Mouse (Mus musculus) forebrain, postnatal 0 days (tissue): ENCODE results near the gene Atrnl1. TPM values are rescaled to one million over a fixed set of nuclear protein-coding genes. Genes with fewer than 3 reads are reported as not detected.

Experiments
- ATAC-seq: fragments of 200-750 bp; cut with Nextera tagmentation; 2 replicates; pipeline ENCODE4 v1.8.0; 2017; ENCODE audit warnings: mild to moderate bottlenecking, moderate library complexity
- DNase-seq: peaks from one replicate; pipeline ENCODE4 v3.0.0-alpha.2; 2015
- H3K27ac ChIP-seq: fragments of 300-500 bp; sonication (generic); 2 replicates; pipeline ENCODE4 v1.5.1; 2014; ENCODE audit warnings: low read depth, mild to moderate bottlenecking, antibody characterized with exemption, low read length, moderate library complexity, mixed read lengths
- H3K27me3 ChIP-seq: fragments of 300-500 bp; sonication (generic); 2 replicates; pipeline ENCODE4 v1.6.1; 2014; ENCODE audit warnings: mild to moderate bottlenecking, low read length, mixed read lengths; ENCODE audit not compliant: insufficient read depth
- H3K36me3 ChIP-seq: fragments of 300-500 bp; sonication (generic); 2 replicates; pipeline ENCODE4 v1.6.1; 2014; ENCODE audit warnings: mild to moderate bottlenecking, moderate library complexity; ENCODE audit not compliant: insufficient read depth
- H3K4me1 ChIP-seq: fragments of 300-500 bp; sonication (generic); 2 replicates; pipeline ENCODE4 v1.6.1; 2014; ENCODE audit warnings: antibody characterized with exemption; ENCODE audit not compliant: insufficient read depth
- H3K4me2 ChIP-seq: fragments of 300-500 bp; sonication (generic); 2 replicates; pipeline ENCODE4 v1.6.1; 2014; ENCODE audit warnings: low read depth, mild to moderate bottlenecking, moderate library complexity
- H3K4me3 ChIP-seq: fragments of 300-500 bp; sonication (generic); 2 replicates; pipeline ENCODE4 v1.5.1; 2014; ENCODE audit warnings: low read depth, low read length, mixed read lengths
- H3K9ac ChIP-seq: fragments of 300-500 bp; sonication (generic); 2 replicates; pipeline ENCODE4 v1.6.1; 2014; ENCODE audit warnings: mild to moderate bottlenecking
- H3K9me3 ChIP-seq: fragments of 300-500 bp; sonication (generic); 2 replicates; pipeline ENCODE4 v1.6.1; 2016; ENCODE audit warnings: low read length
- CTCF ChIP-seq: sonication (generic); IDR thresholded peaks from 2 replicates; pipeline ENCODE4 v1.5.1; 2016; ENCODE audit warnings: antibody characterized with exemption, control low read depth, low read depth
- WGBS: fragments of 180-500 bp; shearing (Covaris S2); extraction: QIAGEN DNeasy Blood & Tissue Kit; methylation state at CpG from one replicate; pipeline ENCODE4 v1.1.7; 2014; 5-methylcytosine and 5-hydroxymethylcytosine counted together
- polyA plus RNA-seq: library from polyadenylated mRNA; unstranded; fragments of >200 nt; fragmentation: Nextera tagmentation; extraction: Ambion mirVana; gene quantifications from 2 replicates; pipeline ENCODE4 v1.2.1, GENCODE M21; 2015
- total RNA-seq: library from RNA; depleted of rRNA; stranded (reverse); fragments of >200 nt; gene quantifications from 2 replicates; pipeline ENCODE4 v1.2.3, GENCODE M21; 2014

Gene Atrnl1
- total and polyA plus RNA-seq, 2 experiments from 2014 or later, result 4.8 to 59.9 TPM

DNA sequence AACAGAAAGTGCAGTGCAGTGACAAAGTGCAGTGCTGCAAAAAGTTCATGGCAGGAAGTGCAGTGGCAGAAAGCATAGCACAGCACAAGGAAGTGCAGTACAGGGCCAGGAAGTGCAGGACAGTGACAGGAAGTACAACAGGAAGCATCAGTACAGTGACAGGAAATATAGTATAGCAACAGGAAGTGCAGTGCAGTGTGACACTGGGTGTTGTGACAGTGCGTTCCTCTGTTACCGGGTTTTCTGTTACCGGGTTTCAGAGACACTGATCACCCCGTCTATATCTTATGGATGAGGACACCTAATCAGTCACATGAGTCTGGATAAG, 38.1 kb downstream of the Atrnl1 start:
- 95% methylated on average over 4 of the region's 4 CpGs for WGBS

DNA sequence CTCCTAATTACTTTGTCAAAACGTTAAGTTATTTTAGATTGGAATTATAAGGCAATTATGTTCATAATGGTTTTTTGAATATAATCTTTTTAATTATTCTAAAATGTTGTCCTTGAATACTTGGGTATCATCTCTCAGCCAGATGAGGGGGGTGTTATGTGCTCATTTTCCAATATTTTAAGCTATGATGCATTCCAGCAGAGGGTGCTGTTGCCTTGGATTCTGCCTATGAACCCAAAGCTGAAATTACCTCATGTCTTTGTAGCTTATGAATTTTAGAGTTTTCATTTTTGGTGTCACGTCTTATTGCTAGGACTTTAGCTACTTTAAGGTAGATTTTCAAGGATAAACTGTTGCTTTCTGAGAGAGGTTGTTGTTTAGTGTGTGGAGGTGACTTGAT, 44.2 kb downstream of the Atrnl1 start:
- DNase-seq, result peak; percentile 86
- peak; percentile 55; the same call in 1 of the 2 replicates for ATAC-seq
- Histone ChIP-seq H3K4me2 (no peak overlapping the region), H3K9me3 (no peaks in the 10 kb centered on the region), H3K36me3 (peaks cover 8% of the 10 kb centered on the region), H3K27me3 (no peaks in the 10 kb centered on the region), H3K27ac (no peak overlapping the region), H3K4me3 (no peak overlapping the region), H3K9ac (no peak overlapping the region), H3K4me1 (no peaks in the 10 kb centered on the region)
- peak; percentile 89 for TF ChIP-seq CTCF
- 54% methylated on average over 2 of the region's 2 CpGs for WGBS

More for the DNA sequence above, 38.1 kb downstream of the Atrnl1 start:
- H3K36me3 ChIP-seq, result no peaks in the 10 kb centered on the region; the same call in 1 of the 2 replicates
- no peak overlapping the region for H3K27ac ChIP-seq
- no peaks in the 10 kb centered on the region for H3K9me3 ChIP-seq
- no peaks in the 10 kb centered on the region for H3K4me1 ChIP-seq
- peak; percentile 8; the same call in 1 of the 2 replicates for ATAC-seq
- H3K27me3 ChIP-seq, result no peaks in the 10 kb centered on the region
- no peak overlapping the region for H3K4me2 ChIP-seq
- no peak for TF ChIP-seq CTCF
- no peak overlapping the region for H3K9ac ChIP-seq
- no peak for DNase-seq
- no peak overlapping the region for H3K4me3 ChIP-seq

DNA sequence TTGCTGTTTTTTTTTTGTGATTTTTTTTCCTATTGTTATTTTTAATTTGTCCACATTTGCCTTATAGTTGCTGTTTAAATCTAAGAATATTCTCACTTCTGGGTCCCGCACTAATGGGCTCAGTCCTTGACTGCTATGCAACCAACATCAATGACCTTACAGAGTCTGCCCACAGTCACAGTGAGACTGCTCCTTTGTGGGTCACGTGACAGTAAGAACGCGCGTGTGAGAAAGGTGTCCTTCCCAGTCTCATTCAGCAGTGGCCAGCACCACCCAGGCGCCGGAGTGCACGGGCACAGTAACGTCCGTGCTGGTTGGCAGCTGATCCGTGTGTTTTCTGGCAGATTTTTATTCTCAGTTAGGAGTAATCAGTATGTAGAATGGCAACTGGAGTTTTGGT, 44.7 kb downstream of the Atrnl1 start:
- Histone ChIP-seq H3K36me3 (peaks cover 8% of the 10 kb centered on the region), H3K27ac (no peak overlapping the region), H3K4me3 (no peak overlapping the region), H3K27me3 (no peaks in the 10 kb centered on the region), H3K4me2 (no peak overlapping the region), H3K9ac (no peak overlapping the region), H3K9me3 (no peaks in the 10 kb centered on the region), H3K4me1 (no peaks in the 10 kb centered on the region)
- ATAC-seq (no peak), DNase-seq (no peak)
- TF ChIP-seq CTCF, result no peak
- WGBS, result 82% methylated on average over 11 of the region's 11 CpGs

DNA sequence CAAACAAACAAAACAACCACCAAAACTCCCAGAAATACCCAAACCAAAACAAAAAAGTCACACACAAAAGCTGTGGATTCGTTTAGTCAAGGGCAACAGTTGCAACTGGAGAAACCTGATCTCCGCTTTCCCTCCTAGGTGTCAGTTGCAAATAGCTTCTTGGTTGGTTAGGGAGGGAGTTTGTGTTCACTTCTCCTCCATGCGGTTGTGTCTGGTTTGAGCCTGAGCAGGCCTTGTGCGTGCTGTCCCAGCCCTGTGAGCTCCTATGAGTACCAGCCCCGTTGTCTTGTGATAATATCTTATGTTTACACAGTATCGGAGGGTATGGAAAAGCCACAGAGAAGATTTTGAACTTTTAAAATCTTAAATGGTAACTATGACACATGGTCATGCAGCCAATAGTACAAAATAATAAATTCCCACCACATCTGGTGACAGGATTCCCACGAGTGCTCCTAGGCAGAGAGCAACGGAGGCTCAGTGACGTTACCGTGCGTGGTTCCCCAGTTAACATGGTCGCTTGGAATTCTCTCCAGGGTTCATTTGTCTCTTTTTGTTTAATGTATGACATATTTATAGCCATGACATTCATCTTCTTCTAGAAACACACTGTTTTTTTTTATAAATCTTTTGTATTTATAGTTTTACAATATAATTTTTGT, 46.7 kb downstream of the Atrnl1 start:
- Histone ChIP-seq H3K27me3 (no peaks in the 10 kb centered on the region), H3K4me3 (no peak overlapping the region), H3K4me1 (no peaks in the 10 kb centered on the region), H3K36me3 (peaks cover 8% of the 10 kb centered on the region), H3K4me2 (no peak overlapping the region), H3K9me3 (no peaks in the 10 kb centered on the region), H3K9ac (no peak overlapping the region), H3K27ac (no peak overlapping the region)
- ATAC-seq (no peak), DNase-seq (no peak)
- TF ChIP-seq CTCF, result no peak
- WGBS, result 84% methylated on average over 12 of the region's 12 CpGs

DNA sequence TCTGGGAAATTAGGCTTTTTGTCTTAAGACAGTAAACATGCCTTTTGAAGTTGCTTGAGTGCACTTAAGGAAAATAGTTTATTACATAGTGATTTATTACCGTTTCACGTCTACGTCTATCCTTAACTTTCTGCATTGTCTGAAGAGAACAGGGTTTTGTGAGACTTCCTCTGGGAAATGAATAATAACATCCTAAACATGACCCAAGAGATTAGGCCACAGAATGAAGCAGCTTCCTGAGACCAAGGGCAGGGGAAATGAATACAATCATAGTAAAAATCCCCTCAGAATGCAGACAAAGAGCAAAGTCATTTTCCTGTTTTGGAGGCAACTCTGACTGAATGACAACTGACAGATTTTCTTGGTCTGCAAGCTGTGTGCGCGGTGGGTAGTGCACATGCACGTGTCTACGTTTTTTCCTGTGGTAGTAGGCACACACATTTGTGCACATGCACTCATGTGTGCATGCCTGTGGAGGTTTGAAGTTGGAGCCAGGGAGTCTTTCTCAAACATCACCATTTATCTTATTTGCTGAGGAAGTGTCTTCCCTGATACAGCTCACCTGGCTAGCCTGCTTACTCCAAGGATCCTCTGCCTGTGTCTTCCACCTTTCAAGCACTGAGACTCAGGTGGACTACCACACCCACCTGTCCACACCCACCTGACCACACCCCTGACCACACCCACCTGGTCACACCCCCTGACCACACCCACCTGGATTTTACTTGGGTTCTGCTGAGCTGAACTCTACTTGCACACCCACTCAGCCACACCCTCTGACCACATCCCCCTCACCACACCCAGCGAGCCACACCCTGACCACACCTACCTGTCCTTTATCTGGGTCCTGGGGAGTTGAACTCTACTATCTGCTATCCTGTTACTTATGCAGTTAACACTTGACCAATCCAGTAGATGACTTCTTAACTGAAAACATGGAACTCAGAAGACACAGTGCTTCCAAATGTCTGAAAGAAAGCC, 47.6 kb downstream of the Atrnl1 start:
- DNase-seq (no peak), ATAC-seq (no peak)
- Histone ChIP-seq H3K36me3 (peaks cover 8% of the 10 kb centered on the region; the same call in 1 of the 2 replicates), H3K9me3 (no peaks in the 10 kb centered on the region), H3K9ac (no peak overlapping the region), H3K27me3 (no peaks in the 10 kb centered on the region), H3K27ac (no peak overlapping the region), H3K4me3 (no peak overlapping the region), H3K4me1 (no peaks in the 10 kb centered on the region), H3K4me2 (no peak overlapping the region)
- TF ChIP-seq CTCF, result no peak
- WGBS, result 85% methylated on average over 8 of the region's 8 CpGs

DNA sequence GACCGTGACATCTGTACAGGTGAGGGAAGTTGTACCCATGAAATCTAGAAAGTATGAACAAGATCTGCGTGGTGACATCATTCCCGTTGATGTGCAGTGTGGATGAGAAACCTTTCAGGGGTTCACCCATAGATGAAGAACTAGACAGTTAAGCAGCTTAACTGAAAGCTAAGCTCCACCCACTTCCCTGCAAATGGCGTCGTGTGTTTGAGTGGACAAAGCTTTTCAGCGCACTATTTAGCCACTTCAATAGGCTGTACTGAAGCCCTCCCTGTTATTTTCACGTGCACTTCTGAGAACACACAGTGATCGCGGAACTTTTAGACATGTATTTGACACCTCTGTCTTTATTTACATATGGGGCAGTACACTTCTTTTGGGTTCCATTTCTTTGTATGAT, 56.2 kb downstream of the Atrnl1 start:
- no peak overlapping the region for H3K4me2 ChIP-seq
- H3K9ac ChIP-seq, result no peak overlapping the region
- H3K4me1 ChIP-seq, result no peaks in the 10 kb centered on the region
- H3K27me3 ChIP-seq, result no peaks in the 10 kb centered on the region
- TF ChIP-seq CTCF, result no peak
- no peak for DNase-seq
- H3K27ac ChIP-seq, result no peak overlapping the region
- H3K9me3 ChIP-seq, result no peaks in the 10 kb centered on the region
- no peak for ATAC-seq
- no peak overlapping the region for H3K4me3 ChIP-seq
- WGBS, result 57% methylated on average over 9 of the region's 9 CpGs
- no peaks in the 10 kb centered on the region for H3K36me3 ChIP-seq

DNA sequence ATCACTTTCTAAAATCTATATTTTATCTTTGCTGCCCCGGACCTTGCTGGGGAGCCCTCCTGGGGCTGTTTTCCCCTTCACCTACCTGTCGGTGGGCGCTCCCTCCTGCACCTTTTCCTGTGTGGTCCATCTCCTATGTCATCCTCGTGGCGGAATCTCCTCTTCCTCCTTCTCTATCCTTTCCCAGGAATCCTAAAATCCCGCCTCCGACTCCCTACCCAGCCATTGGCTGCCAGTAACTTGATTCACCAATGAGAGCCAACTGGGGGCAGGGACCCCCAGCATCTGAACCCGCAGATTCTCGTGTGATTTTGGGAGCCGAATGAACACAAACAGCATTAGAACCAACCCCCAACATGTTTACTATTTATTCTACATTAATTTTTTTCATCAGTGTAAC, 57.1 kb downstream of the Atrnl1 start:
- WGBS, result 94% methylated on average over 10 of the region's 10 CpGs

More for the DNA sequence above, 57.1 kb downstream of the Atrnl1 start:
- H3K4me2 ChIP-seq, result no peak overlapping the region
- H3K27me3 ChIP-seq, result no peaks in the 10 kb centered on the region
- ATAC-seq (no peak), DNase-seq (no peak)
- no peaks in the 10 kb centered on the region for H3K36me3 ChIP-seq
- TF ChIP-seq CTCF, result no peak
- H3K27ac ChIP-seq, result no peak overlapping the region
- H3K4me3 ChIP-seq, result no peak overlapping the region
- no peak overlapping the region for H3K9ac ChIP-seq
- no peaks in the 10 kb centered on the region for H3K4me1 ChIP-seq
- no peaks in the 10 kb centered on the region for H3K9me3 ChIP-seq
